In genomic region chr2:73270071-73270592, GRCm38 (mm10) we compare ENCODE assay signal across 11 mouse cellular contexts. TPM values are rescaled to one million over a fixed set of nuclear protein-coding genes. Genes with fewer than 3 reads are reported as not detected.
DNase-seq lines count a peak whose midpoint lies in the region; ATAC-seq and TF ChIP-seq lines count a peak whose summit lies in the region.
"Had no signal": no experiment of that assay in that cellular context is flagged by ENCODE, and none has a peak within 500 bp of the region (broad histone marks: within the 10 kb centered on the region; RNA-seq: fewer than 3 reads in every experiment).

No protein-coding gene starts in this region.

- H3K36me3 ChIP-seq in forebrain, embryonic 14.5 days (ENCODE audit: control insufficient read depth, insufficient read depth, low read length), result peaks cover 13% of the 10 kb centered on the region; the same call in 1 of the 2 replicates
- no peaks in the 10 kb centered on the region for H3K36me3 ChIP-seq in midbrain, embryonic 14.5 days (ENCODE audit: control insufficient read depth, insufficient read depth, low read length)

- peaks cover 17% of the 10 kb centered on the region for H3K4me1 ChIP-seq in lung, adult 2 months (ENCODE audit: control insufficient read depth, insufficient read depth, low read length)
- H3K4me1 ChIP-seq in forebrain, embryonic 14.5 days (ENCODE audit: control insufficient read depth, insufficient read depth, low read length), result peaks cover 8% of the 10 kb centered on the region
- peaks cover 15% of the 10 kb centered on the region for H3K4me1 ChIP-seq in midbrain, embryonic 14.5 days (ENCODE audit: control insufficient read depth, insufficient read depth, low read length)

- H3K4me2 ChIP-seq in forebrain, embryonic 14.5 days (ENCODE audit: low read length), result peak overlapping the region; percentile 56
- peak overlapping the region; percentile 54 for H3K4me2 ChIP-seq in midbrain, embryonic 14.5 days (ENCODE audit: low read length)

- DNase-seq in lung, adult 2 months, result peak; percentile 19
- no peak for DNase-seq in lung, postnatal 25 days (ENCODE audit: low spot score)
- DNase-seq in embryo, embryonic 9.5 days (ENCODE audit: extremely low spot score), result peak; percentile 58
- DNase-seq in forebrain, embryonic 14.5 days (ENCODE audit: low spot score), result no peak
- peak; percentile 35 for DNase-seq in midbrain, embryonic 14.5 days
- DNase-seq in c-Kit-positive CD71-positive TER-119-positive erythroid progenitor cells, embryonic 14.5 days (ENCODE audit: low spot score), result no peak
- no peak for DNase-seq in right cerebral cortex, postnatal 14 days

- H3K27ac ChIP-seq in forebrain, embryonic 14.5 days (ENCODE audit: low read depth, low read length), result peak overlapping the region; percentile 59; the same call in 1 of the 2 replicates
- H3K27ac ChIP-seq in midbrain, embryonic 14.5 days (replicated peaks; ENCODE audit: low read depth, low read length), result no peak overlapping the region
- H3K27ac ChIP-seq: kidney, postnatal 0 days had no signal

- 9% methylated on average over 14 of the region's 14 CpGs for WGBS in lung, adult 2 months
- WGBS in forebrain, embryonic 14.5 days, result 2% methylated on average over 14 of the region's 14 CpGs
- WGBS in midbrain, embryonic 14.5 days, result 2% methylated on average over 14 of the region's 14 CpGs

- TF ChIP-seq CTCF in lung, adult 2 months (IDR thresholded peaks at IDR 0.05; ENCODE audit: insufficient read depth, low read length), result no peak

- peaks cover 60% of the 10 kb centered on the region for H3K27me3 ChIP-seq in forebrain, embryonic 14.5 days (replicated peaks; ENCODE audit: control insufficient read depth, insufficient read depth, low read length)
- H3K27me3 ChIP-seq in midbrain, embryonic 14.5 days (ENCODE audit: control insufficient read depth, insufficient read depth, low read length), result peaks cover 88% of the 10 kb centered on the region

- H3K9ac ChIP-seq in forebrain, embryonic 14.5 days (ENCODE audit: low read length), result peak overlapping the region; percentile 46; the same call in 1 of the 2 replicates
- H3K9ac ChIP-seq in midbrain, embryonic 14.5 days (replicated peaks; ENCODE audit: low read length), result no peak overlapping the region

- no peak for ATAC-seq in forebrain, embryonic 14.5 days
- no peak for ATAC-seq in midbrain, embryonic 14.5 days (ENCODE audit: low FRiP score, low TSS enrichment)
- no peak for ATAC-seq in megakaryocyte-erythroid progenitor cell, adult 5-6 weeks (replicated peaks; ENCODE audit: low FRiP score, low TSS enrichment, poor library complexity, severe bottlenecking)

- no peak for TF ChIP-seq POLR2A in lung, adult 2 months (IDR thresholded peaks at IDR 0.05; ENCODE audit: borderline replicate concordance, extremely low read depth, low read depth, low read length)

- no peak overlapping the region for H3K4me3 ChIP-seq in lung, adult 2 months (replicated peaks; ENCODE audit: extremely low read depth, low read depth, low read length)
- H3K4me3 ChIP-seq in forebrain, embryonic 14.5 days (ENCODE audit: low read depth, low read length), result peak overlapping the region; percentile 51
- no peak overlapping the region for H3K4me3 ChIP-seq in midbrain, embryonic 14.5 days (replicated peaks; ENCODE audit: low read depth, low read length)

- H3K9me3 ChIP-seq in forebrain, embryonic 14.5 days (replicated peaks; ENCODE audit: control insufficient read depth, low read length), result no peaks in the 10 kb centered on the region
- no peaks in the 10 kb centered on the region for H3K9me3 ChIP-seq in midbrain, embryonic 14.5 days (ENCODE audit: control insufficient read depth, low read length)

RNA-seq across cellular contexts. Expression of gene Sp9, which starts 1.6 kb away (rescaled TPM):
- not detected in 2 replicates for polyA plus RNA-seq in lung, adult 2 months (2012; rRNA removed)
- polyA plus RNA-seq in forebrain, embryonic 14.5 days (2014; fragmentation: Nextera tagmentation; extraction: Ambion mirVana), result 10.9 and 12.2 TPM in 2 replicates
- polyA plus RNA-seq in midbrain, embryonic 14.5 days (2014; fragmentation: Nextera tagmentation; extraction: Ambion mirVana), result 2.2 and 2.8 TPM in 2 replicates
- total RNA-seq in megakaryocyte-erythroid progenitor cell, adult 5-6 weeks (2014; fragmentation: Nextera tagmentation), result not detected in 2 replicates
- total RNA-seq in megakaryocyte-erythroid progenitor cell, adult 5-6 weeks (2017), result 0.47 TPM in 1 of 2 replicates, not detected in the other
- polyA plus RNA-seq: heart, embryonic 16.5 days; kidney, postnatal 0 days; lung, embryonic 16.5 days had no signal

RNA-seq across cellular contexts. Expression of gene Scrn3, which starts 42.3 kb away (rescaled TPM):
- 5.5 and 8.9 TPM in 2 replicates for polyA plus RNA-seq in lung, adult 2 months (2012; rRNA removed)
- 6.2 and 7.2 TPM in 2 replicates for polyA plus RNA-seq in forebrain, embryonic 14.5 days (2014; fragmentation: Nextera tagmentation; extraction: Ambion mirVana)
- polyA plus RNA-seq in midbrain, embryonic 14.5 days (2014; fragmentation: Nextera tagmentation; extraction: Ambion mirVana), result 4.2 and 7.9 TPM in 2 replicates
- 33.3 and 38.3 TPM in 2 replicates for total RNA-seq in megakaryocyte-erythroid progenitor cell, adult 5-6 weeks (2014; fragmentation: Nextera tagmentation)
- 54.5 and 79.7 TPM in 2 replicates for total RNA-seq in megakaryocyte-erythroid progenitor cell, adult 5-6 weeks (2017)

RNA-seq across cellular contexts. Expression of gene Cir1, which starts 42.4 kb away (rescaled TPM):
- polyA plus RNA-seq in lung, adult 2 months (2012; rRNA removed), result 2.1 and 4.3 TPM in 2 replicates
- 23.4 and 25.9 TPM in 2 replicates for polyA plus RNA-seq in forebrain, embryonic 14.5 days (2014; fragmentation: Nextera tagmentation; extraction: Ambion mirVana)
- 26.4 and 30.1 TPM in 2 replicates for polyA plus RNA-seq in midbrain, embryonic 14.5 days (2014; fragmentation: Nextera tagmentation; extraction: Ambion mirVana)
- 20.2 and 28.4 TPM in 2 replicates for total RNA-seq in megakaryocyte-erythroid progenitor cell, adult 5-6 weeks (2014; fragmentation: Nextera tagmentation)
- 28.3 and 36.9 TPM in 2 replicates for total RNA-seq in megakaryocyte-erythroid progenitor cell, adult 5-6 weeks (2017)

RNA-seq across cellular contexts. Expression of gene Ola1, which starts 51.4 kb away (rescaled TPM):
- polyA plus RNA-seq in lung, adult 2 months (2012; rRNA removed), result 2.4 and 5.3 TPM in 2 replicates
- polyA plus RNA-seq in forebrain, embryonic 14.5 days (2014; fragmentation: Nextera tagmentation; extraction: Ambion mirVana), result 80.9 and 92.9 TPM in 2 replicates
- polyA plus RNA-seq in midbrain, embryonic 14.5 days (2014; fragmentation: Nextera tagmentation; extraction: Ambion mirVana), result 85.3 and 91.9 TPM in 2 replicates
- total RNA-seq in megakaryocyte-erythroid progenitor cell, adult 5-6 weeks (2014; fragmentation: Nextera tagmentation), result 97.4 and 126 TPM in 2 replicates
- 149 and 159 TPM in 2 replicates for total RNA-seq in megakaryocyte-erythroid progenitor cell, adult 5-6 weeks (2017)

Comparison
In these comparisons a context has a peak if more than half of its experiments do, and no peak if none do; other contexts are left out.
1. DNase-seq: peak in lung, adult 2 months (single experiment), embryo, embryonic 9.5 days (single experiment) and midbrain, embryonic 14.5 days (single experiment); none in lung, postnatal 25 days (single experiment), forebrain, embryonic 14.5 days (single experiment), c-Kit-positive CD71-positive TER-119-positive erythroid progenitor cells, embryonic 14.5 days (single experiment) and right cerebral cortex, postnatal 14 days (single experiment).